Mouse (Mus musculus) B cell, adult (primary cell): ENCODE data around the gene Rtn1. TPM values are rescaled to one million over a fixed set of nuclear protein-coding genes. Genes with fewer than 3 reads are reported as not detected.

ENCODE experiments used
- total RNA-seq: library from RNA; stranded (reverse); gene quantifications from 4 replicates; pipeline ENCODE4 v1.2.4, GENCODE M21; 2023; ENCODE audit not compliant: inconsistent age

Rtn1 gene
- total RNA-seq: 0.58 to 1.3 TPM (median 1.1 TPM) in 4 replicates

DNA sequence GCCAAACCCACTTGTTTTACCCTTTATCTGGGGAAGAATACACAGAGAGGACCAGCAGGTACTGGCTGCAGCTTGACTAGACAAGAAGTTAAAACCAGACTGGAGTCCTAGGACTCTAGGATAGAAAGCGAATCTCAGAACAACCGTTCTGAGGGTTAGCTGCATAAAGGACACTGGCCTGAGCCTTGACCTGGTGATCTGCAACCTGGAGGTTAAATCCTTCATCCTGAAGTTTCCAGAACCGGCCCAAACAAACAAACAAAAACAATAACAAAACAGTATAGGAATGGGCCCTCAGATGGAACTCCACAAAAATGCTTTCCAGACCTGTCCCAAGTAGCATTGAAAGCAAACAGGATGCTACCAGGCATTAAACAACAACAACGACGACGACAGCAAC, at the start of gene Rtn1:
Gene Rtn1 (minus strand): TSS at position 101 of the 400 bp plus-strand sequence.

GRCm38 (mm10) chr12:72441839-72442576, 33.2 kb upstream of the Rtn1 start, which contains the start of gene Lrrc9:
Gene Lrrc9, plus strand, starts transcription at chr12:72441866.

GRCm38 (mm10) chr12:72184929-72185328, 223.9 kb downstream of the Rtn1 start, which contains the start of gene Ccdc175:
Gene Ccdc175, minus strand, starts transcription at chr12:72185029.

Other genes starting within 250 kb of the Rtn1 start
- not detected in 4 replicates for gene Ccdc175, start 224.0 kb downstream of the Rtn1 start, total RNA-seq
- not detected in 4 replicates for gene Lrrc9, start 32.8 kb upstream of the Rtn1 start, total RNA-seq
- 2.6 to 3.5 TPM (median 3.0 TPM) in 4 replicates for gene Pcnx4, start 127.3 kb upstream of the Rtn1 start, total RNA-seq
- gene Gm4756, start 240.6 kb upstream of the Rtn1 start, total RNA-seq: not detected in 4 replicates